Mouse (Mus musculus) midbrain, postnatal 0 days (tissue): Measurements from ENCODE around the gene Hist1h2bh. TPM values are rescaled to one million over a fixed set of nuclear protein-coding genes. Genes with fewer than 3 reads are reported as not detected.
"Not testable (repeated sequence)": the region's sequence is repeated elsewhere in the genome, so short reads cannot be mapped to it uniquely, and the experiment has no call there.

Source experiments
- ATAC-seq: fragments of 200-750 bp; cut with Nextera tagmentation; 2 replicates; pipeline ENCODE4 v1.8.0; 2017; ENCODE audit warnings: moderate number of reproducible peaks, mild to moderate bottlenecking, moderate TSS enrichment, moderate library complexity; ENCODE audit not compliant: low FRiP score
- DNase-seq: peaks from one replicate; pipeline ENCODE4 v3.0.0-alpha.2; 2015; ENCODE audit warnings: low spot score
- H3K27ac ChIP-seq: fragments of 300-500 bp; sonication (generic); 2 replicates; pipeline ENCODE4 v1.5.1; 2014; ENCODE audit warnings: low read depth, mild to moderate bottlenecking, low read length, mixed read lengths
- H3K27me3 ChIP-seq: fragments of 300-500 bp; sonication (generic); 2 replicates; pipeline ENCODE4 v1.6.1; 2014; ENCODE audit warnings: low read length, control low read depth, mixed read lengths; ENCODE audit not compliant: insufficient read depth
- H3K36me3 ChIP-seq: fragments of 300-500 bp; sonication (generic); 2 replicates; pipeline ENCODE4 v1.6.1; 2014; ENCODE audit warnings: low read length, control low read depth, mixed read lengths; ENCODE audit not compliant: insufficient read depth
- H3K4me1 ChIP-seq: fragments of 300-500 bp; sonication (generic); 2 replicates; pipeline ENCODE4 v1.6.1; 2014; ENCODE audit warnings: mild to moderate bottlenecking, control low read depth, antibody characterized with exemption, low read length, mixed read lengths; ENCODE audit not compliant: insufficient read depth
- H3K4me2 ChIP-seq: fragments of 300-500 bp; sonication (generic); 2 replicates; pipeline ENCODE4 v1.6.1; 2014; ENCODE audit warnings: low read depth, mild to moderate bottlenecking, low read length, mixed read lengths; ENCODE audit not compliant: poor library complexity, severe bottlenecking
- H3K4me3 ChIP-seq: fragments of 300-500 bp; sonication (generic); 2 replicates; pipeline ENCODE4 v1.5.1; 2014; ENCODE audit warnings: low read depth, mild to moderate bottlenecking, low read length, moderate library complexity
- H3K9ac ChIP-seq: fragments of 300-500 bp; sonication (generic); replicated peaks from 2 replicates; pipeline ENCODE4 v1.6.1; 2014; ENCODE audit warnings: mild to moderate bottlenecking, low read length, moderate library complexity, mixed read lengths; ENCODE audit not compliant: poor library complexity, severe bottlenecking
- H3K9me3 ChIP-seq: fragments of 300-500 bp; sonication (generic); 2 replicates; pipeline ENCODE4 v1.6.1; 2016; ENCODE audit warnings: low read length, control low read depth
- CTCF ChIP-seq: IDR thresholded peaks from 2 replicates; pipeline ENCODE4 v1.5.1; 2016; ENCODE audit warnings: antibody characterized with exemption, mild to moderate bottlenecking
- WGBS: fragments of 180-500 bp; shearing (Covaris S2); extraction: QIAGEN DNeasy Blood & Tissue Kit; methylation state at CpG from one replicate; pipeline ENCODE4 v1.1.7; 2014; 5-methylcytosine and 5-hydroxymethylcytosine counted together
- polyA plus RNA-seq: library from polyadenylated mRNA; unstranded; fragments of >200 nt; fragmentation: Nextera tagmentation; extraction: Ambion mirVana; gene quantifications from 2 replicates; pipeline ENCODE4 v1.2.1, GENCODE M21; 2015
- total RNA-seq: library from RNA; depleted of rRNA; stranded (reverse); fragments of >200 nt; gene quantifications from 2 replicates; pipeline ENCODE4 v1.2.3, GENCODE M21; 2014

Hist1h2bh gene
- total and polyA plus RNA-seq, 2 experiments from 2014 or later = 0.16 to 34.2 TPM

DNA sequence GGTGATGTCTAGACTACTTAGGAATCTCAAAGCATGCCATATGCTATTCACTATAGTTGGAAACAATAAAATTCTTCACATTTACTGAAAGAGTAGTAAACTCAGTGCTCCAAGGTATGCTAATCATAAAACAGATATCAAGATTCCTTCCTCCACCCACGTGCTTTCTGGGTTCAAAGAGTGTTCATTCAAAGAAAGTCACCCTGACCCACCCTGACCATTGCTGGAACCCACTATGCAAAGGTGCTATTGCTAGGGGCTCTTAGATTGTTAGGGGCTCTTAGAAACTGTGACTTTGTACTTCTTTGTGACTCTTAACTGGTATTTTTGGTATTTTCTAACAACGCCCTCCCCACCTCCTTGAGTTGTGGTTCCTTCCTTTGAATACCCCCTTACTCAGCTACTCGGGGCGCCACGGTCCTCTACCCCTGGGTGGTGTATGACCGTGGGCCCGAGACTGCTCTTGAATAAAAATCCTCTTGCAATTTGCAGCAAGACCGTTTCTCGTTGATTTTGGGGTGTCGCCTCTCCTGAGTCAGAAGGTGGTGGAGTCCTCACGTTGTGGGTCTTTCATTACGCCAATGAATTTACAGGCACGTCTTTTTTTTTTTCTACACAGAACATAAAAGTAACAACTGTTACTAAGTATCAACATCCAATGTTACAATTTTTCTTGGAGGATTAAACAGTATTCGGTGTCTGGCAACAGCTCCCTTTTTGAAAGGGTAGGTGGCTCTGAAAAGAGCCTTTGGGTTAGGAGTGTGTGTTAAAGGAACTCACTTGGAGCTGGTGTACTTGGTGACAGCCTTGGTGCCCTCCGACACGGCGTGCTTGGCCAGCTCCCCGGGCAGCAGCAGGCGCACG lies 30.1 kb upstream of the Hist1h2bh start:
- H3K9ac ChIP-seq, DNase-seq, H3K4me1 ChIP-seq, H3K27me3 ChIP-seq, H3K9me3 ChIP-seq, ATAC-seq, H3K36me3 ChIP-seq: not testable (repeated sequence)
- WGBS = 12% methylated on average over 18 of the region's 20 CpGs
- Histone ChIP-seq H3K4me3 (peak overlapping the region; percentile 30; the same call in 1 of the 2 replicates), H3K27ac (peak overlapping the region; percentile 47; the same call in 1 of the 2 replicates), H3K4me2 (peak overlapping the region; percentile 54)

DNA sequence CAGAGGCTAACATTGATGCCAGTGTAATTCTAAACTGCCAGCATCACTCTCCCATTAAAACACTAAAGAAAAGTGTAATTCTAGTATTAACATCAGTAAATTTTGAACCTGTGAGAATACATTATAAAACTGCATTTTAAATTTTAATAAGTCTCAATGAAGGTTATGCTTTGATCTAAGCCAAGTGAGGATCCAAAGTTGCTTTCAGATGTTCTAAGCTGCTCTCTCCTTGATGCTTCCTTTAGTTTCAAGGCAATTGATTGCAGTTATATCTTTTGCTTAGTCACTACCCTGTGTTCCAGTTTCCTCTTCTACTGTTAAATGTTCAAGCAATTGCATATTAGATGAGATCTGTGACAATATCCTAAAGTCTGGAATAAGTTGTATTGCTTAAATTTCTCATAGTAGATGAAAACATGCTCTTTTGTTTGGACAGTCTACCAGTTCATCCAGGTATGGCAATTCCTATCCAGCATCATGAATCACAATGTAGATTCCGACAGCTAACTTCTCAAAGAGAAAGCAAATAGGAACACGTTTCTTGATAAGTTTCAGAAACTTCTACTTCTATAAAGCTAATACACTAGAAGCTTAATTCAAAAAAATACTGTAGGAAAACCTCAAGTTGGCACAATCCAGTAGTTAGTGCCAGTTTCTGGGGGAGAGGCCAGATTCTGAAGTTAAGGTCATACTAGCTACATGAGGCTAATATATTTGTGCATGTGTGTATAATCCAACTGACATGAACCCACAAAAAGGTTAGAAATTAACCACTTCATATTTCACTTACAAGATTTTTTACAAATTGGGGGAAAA lies 29.2 kb upstream of the Hist1h2bh start:
- DNase-seq = no peak
- peak overlapping the region; percentile 52 for H3K4me2 ChIP-seq
- H3K9ac ChIP-seq = 0 out of 2 replicates have a peak overlapping the region, but pooled peaks have one; percentile 20
- no peak overlapping the region for H3K27ac ChIP-seq
- ATAC-seq = no peak
- H3K27me3 ChIP-seq = no peaks in the 10 kb centered on the region
- H3K36me3 ChIP-seq = no peaks in the 10 kb centered on the region
- H3K9me3 ChIP-seq = no peaks in the 10 kb centered on the region
- H3K4me1 ChIP-seq = 0 out of 2 replicates have a peak, but pooled peaks cover 8% of the 10 kb centered on the region
- TF ChIP-seq CTCF = no peak
- H3K4me3 ChIP-seq = peak overlapping the region; percentile 39; the same call in 1 of the 2 replicates
- WGBS = 45% methylated on average over 2 of the region's 2 CpGs

- Histone ChIP-seq H3K4me2 (peak overlapping the region; percentile 52), H3K27ac (peak overlapping the region; percentile 86), H3K4me3 (peak overlapping the region; percentile 39), H3K9ac (peak overlapping the region; percentile 50; the same call in 1 of the 2 replicates)
- DNase-seq, ATAC-seq, H3K36me3 ChIP-seq, H3K4me1 ChIP-seq, H3K27me3 ChIP-seq, H3K9me3 ChIP-seq: not testable (repeated sequence)
- under 1% methylated on average over 8 of the region's 34 CpGs for WGBS
Measured at GRCm38 (mm10) chr13:23571504-23572217, 28.5 kb upstream of the Hist1h2bh start.

DNA sequence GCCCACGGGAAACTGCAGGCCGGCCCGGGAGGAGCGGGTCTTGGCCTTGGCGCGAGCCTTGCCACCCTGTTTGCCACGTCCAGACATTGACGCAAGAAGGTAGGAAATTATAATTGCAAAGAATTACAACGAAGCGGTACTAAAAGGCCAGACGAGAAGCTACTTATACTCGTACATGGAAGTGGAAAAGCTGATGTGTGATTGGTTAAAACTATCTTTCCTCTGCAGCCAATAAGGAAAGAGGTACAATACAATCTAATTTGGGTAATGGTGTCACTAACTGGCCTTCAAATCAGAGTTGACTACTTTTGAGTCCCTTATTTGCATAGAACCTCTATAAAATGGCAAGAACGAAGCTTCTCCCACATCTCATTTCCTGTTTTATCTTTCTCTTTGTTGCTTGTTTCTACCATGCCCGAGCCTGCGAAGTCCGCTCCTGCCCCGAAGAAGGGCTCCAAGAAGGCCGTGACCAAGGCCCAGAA lies 27.9 kb upstream of the Hist1h2bh start, which contains the start of the genes Hist1h2ae and Hist1h2bg:
TSS of gene Hist1h2ae (minus strand) at position 199 of the 482 bp plus-strand sequence.
TSS of gene Hist1h2bg (plus strand) at position 375 of the 482 bp plus-strand sequence.
- Histone ChIP-seq H3K4me1 (0 out of 2 replicates have a peak, but pooled peaks cover 3% of the 10 kb centered on the region), H3K9ac (peak within 1 kb of the TSS; percentile 50; the same call in 1 of the 2 replicates), H3K4me3 (peak within 1 kb of the TSS; percentile 39), H3K27me3 (no peaks in the 10 kb centered on the region), H3K9me3 (no peaks in the 10 kb centered on the region), H3K4me2 (peak within 1 kb of the TSS; percentile 52), H3K36me3 (no peaks in the 10 kb centered on the region), H3K27ac (peak within 1 kb of the TSS; percentile 86)
- WGBS = 0% methylated on average over 16 of the region's 18 CpGs
- ATAC-seq (peak; percentile 90), DNase-seq (peak; percentile 97)
- no peak for TF ChIP-seq CTCF

DNA sequence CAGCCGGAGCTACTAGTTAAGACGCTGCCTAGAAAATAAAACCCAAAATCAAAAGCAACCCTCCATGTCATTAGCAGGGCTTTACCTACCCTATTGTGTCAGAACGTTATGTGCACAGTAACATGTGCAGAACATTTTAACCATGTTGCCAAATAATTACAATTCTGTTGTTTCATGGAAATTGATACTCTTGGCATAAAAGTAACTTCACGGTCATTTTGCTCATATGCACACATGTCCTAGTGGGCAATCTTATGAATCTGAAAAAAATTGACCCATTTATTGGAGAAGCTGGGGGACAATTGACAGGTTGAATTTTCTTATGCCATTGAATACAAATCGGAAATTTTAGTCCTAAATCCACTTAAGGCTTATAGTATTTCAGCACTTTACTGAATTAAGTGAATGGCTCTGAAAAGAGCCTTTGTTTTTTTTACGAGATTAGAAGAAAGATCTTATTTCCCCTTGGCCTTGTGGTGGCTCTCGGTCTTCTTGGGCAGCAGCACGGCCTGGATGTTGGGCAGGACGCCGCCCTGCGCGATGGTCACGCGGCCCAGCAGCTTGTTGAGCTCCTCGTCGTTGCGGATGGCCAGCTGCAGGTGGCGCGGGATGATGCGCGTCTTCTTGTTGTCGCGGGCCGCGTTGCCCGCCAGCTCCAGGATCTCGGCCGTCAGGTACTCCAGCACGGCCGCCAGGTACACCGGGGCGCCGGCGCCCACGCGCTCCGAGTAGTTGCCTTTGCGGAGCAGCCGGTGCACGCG lies 27.2 kb upstream of the Hist1h2bh start:
- Histone ChIP-seq H3K9ac (0 out of 2 replicates have a peak overlapping the region, but pooled peaks have one; percentile 36), H3K27ac (peak overlapping the region; percentile 86), H3K4me3 (peak overlapping the region; percentile 39), H3K4me2 (peak overlapping the region; percentile 52)
- not testable (repeated sequence) for H3K4me1 ChIP-seq, H3K36me3 ChIP-seq, H3K9me3 ChIP-seq, H3K27me3 ChIP-seq, DNase-seq
- WGBS = under 1% methylated on average over 15 of the region's 41 CpGs
- peak; percentile 19; the same call in 1 of the 2 replicates for ATAC-seq
